Mouse (Mus musculus) liver, adult 2 months (tissue): ENCODE measurements around the gene Gm20509.

Source experiments
- CTCF ChIP-seq: fragments of 200-500 bp; IDR thresholded peaks from 2 replicates; pipeline ENCODE4 v1.5.1; 2011; ENCODE audit warnings: low read depth, low read length, control low read depth
- POLR2A ChIP-seq: fragments of 200-500 bp; IDR thresholded peaks from 2 replicates; pipeline ENCODE4 v1.6.1; 2011; ENCODE audit warnings: low read length, control low read depth; ENCODE audit not compliant: insufficient read depth; ENCODE audit errors: extremely low read depth

GRCm38 (mm10) chr9:73070971-73071659, 31.2 kb upstream of the Gm20509 start:
- TF ChIP-seq POLR2A = no peak
- no peak for TF ChIP-seq CTCF
